Mouse (Mus musculus) myocyte (in vitro differentiated cells): ENCODE results near the gene Ttc21a.

Source experiments
- CEBPB ChIP-seq: IDR thresholded peaks from 2 replicates; pipeline ENCODE4 v1.6.1; 2011; ENCODE audit warnings: mild to moderate bottlenecking, moderate library complexity; ENCODE audit not compliant: poor library complexity, insufficient read depth, severe bottlenecking
- E2F4 ChIP-seq: IDR thresholded peaks from one replicate; pipeline ENCODE4 v1.6.1; 2011; ENCODE audit warnings: mild to moderate bottlenecking, control low read depth, moderate library complexity; ENCODE audit not compliant: insufficient read depth
- MAX ChIP-seq: IDR thresholded peaks from one replicate; pipeline ENCODE4 v1.6.1; 2011; ENCODE audit warnings: low read depth, mild to moderate bottlenecking, control low read depth
- MYOD1 ChIP-seq, 3 experiments: IDR thresholded peaks; one replicate each; pipeline ENCODE4 v1.6.1; 2011; ENCODE audit warnings: control low read depth in 2 of 3, low read depth in 2 of 3, mild to moderate bottlenecking in 2 of 3, moderate library complexity in 1 of 3; ENCODE audit not compliant: insufficient read length in 2 of 3, control insufficient read depth in 1 of 3
- MYOG ChIP-seq, 3 experiments: IDR thresholded peaks; one replicate each; pipeline ENCODE4 v1.6.1; 2011; ENCODE audit warnings: control low read depth in 2 of 3, low read depth in 2 of 3, mild to moderate bottlenecking in 2 of 3; ENCODE audit not compliant: insufficient read length in 2 of 3, control insufficient read depth in 1 of 3, insufficient read depth in 1 of 3
- POLR2A ChIP-seq: IDR thresholded peaks from one replicate; pipeline ENCODE4 v1.6.1; 2011; ENCODE audit warnings: low read depth, mild to moderate bottlenecking, control low read depth, moderate library complexity; ENCODE audit not compliant: insufficient read length
- POLR2AphosphoS2 ChIP-seq: IDR thresholded peaks from one replicate; pipeline ENCODE4 v1.6.1; 2011; ENCODE audit warnings: low read depth, control low read depth; ENCODE audit not compliant: insufficient read length
- REST ChIP-seq: IDR thresholded peaks from one replicate; pipeline ENCODE4 v1.6.1; 2011; ENCODE audit warnings: mild to moderate bottlenecking, control low read depth, moderate library complexity; ENCODE audit not compliant: insufficient read depth, insufficient read length
- SRF ChIP-seq: IDR thresholded peaks from one replicate; pipeline ENCODE4 v1.6.1; 2011; ENCODE audit warnings: low read depth; ENCODE audit not compliant: control insufficient read depth, insufficient read length
- TCF12 ChIP-seq: IDR thresholded peaks from one replicate; pipeline ENCODE4 v1.6.1; 2011; ENCODE audit warnings: mild to moderate bottlenecking, control low read depth; ENCODE audit not compliant: poor library complexity, insufficient read depth, severe bottlenecking
- TCF3 ChIP-seq: IDR thresholded peaks from one replicate; pipeline ENCODE4 v1.6.1; 2011; ENCODE audit warnings: low read depth, control low read depth; ENCODE audit not compliant: insufficient read length
- USF1 ChIP-seq: IDR thresholded peaks from one replicate; pipeline ENCODE4 v1.6.1; 2011; ENCODE audit warnings: low read depth, mild to moderate bottlenecking, control low read depth, moderate library complexity

DNA sequence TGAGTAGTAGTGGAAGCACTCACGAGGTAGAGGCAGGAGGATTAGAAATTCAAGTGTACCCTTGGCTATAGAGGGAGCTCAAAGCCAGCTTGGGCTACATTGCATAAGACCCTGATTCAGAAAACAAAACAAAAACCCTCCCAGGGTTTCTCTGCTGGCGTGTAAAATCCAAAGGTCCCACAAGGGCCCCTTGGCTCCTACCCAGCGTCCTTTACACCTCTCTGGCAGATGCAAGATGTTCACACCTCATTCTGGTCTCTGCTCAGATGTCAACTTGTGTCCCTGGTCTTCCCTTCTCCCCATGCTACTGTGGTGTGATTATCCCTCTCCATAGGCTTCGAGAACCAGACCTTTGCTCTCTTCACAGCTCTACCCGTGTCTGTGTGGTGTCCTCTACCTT, 63.4 kb downstream of the Ttc21a start:
- TF ChIP-seq TCF12: no peak
- no peak for TF ChIP-seq POLR2A
- no peak for TF ChIP-seq SRF
- no peak for TF ChIP-seq POLR2AphosphoS2
- no peak for TF ChIP-seq MAX
- no peak for TF ChIP-seq MYOG (IDR thresholded peaks at IDR 0.05; ENCODE audit: control insufficient read depth in 1 of 3, insufficient read depth in 1 of 3, insufficient read length in 2 of 3, low read depth in 2 of 3)
- no peak for TF ChIP-seq MYOD1 (IDR thresholded peaks at IDR 0.05; ENCODE audit: control insufficient read depth in 1 of 3, insufficient read length in 2 of 3, low read depth in 2 of 3)
- TF ChIP-seq USF1: no peak
- no peak for TF ChIP-seq E2F4
- TF ChIP-seq REST: no peak
- TF ChIP-seq CEBPB: no peak
- no peak for TF ChIP-seq TCF3
